Mouse (Mus musculus): ENCODE results near the gene Zcchc4. TPM values are rescaled to one million over a fixed set of nuclear protein-coding genes. Genes with fewer than 3 reads are reported as not detected.

The Zcchc4 gene
- polyA plus RNA-seq, 1 experiment from 2014 or later: 10.9 TPM

GRCm38 (mm10) chr5:52799274-52799985, 24.2 kb downstream of the Zcchc4 start:
- Histone ChIP-seq H3K4me2 (no peak overlapping the region), H3K4me3 (no peak overlapping the region), H3K27me3 (replicated peaks) (no peaks in the 10 kb centered on the region), H3K27ac (replicated peaks) (no peak overlapping the region), H3K4me1 (no peaks in the 10 kb centered on the region), H3K36me3 (peaks cover 68% of the 10 kb centered on the region), H3K9ac (no peak overlapping the region), H3K9me3 (no peaks in the 10 kb centered on the region)
- no peak for ATAC-seq (ENCODE audit: extremely low read depth, insufficient number of reproducible peaks, low FRiP score, low TSS enrichment)
- 87% methylated on average over 12 of the region's 12 CpGs for WGBS

- Histone ChIP-seq H3K4me2 (no peak overlapping the region), H3K27me3 (replicated peaks) (no peaks in the 10 kb centered on the region), H3K36me3 (peaks cover 57% of the 10 kb centered on the region), H3K27ac (replicated peaks) (no peak overlapping the region), H3K9ac (no peak overlapping the region), H3K9me3 (no peaks in the 10 kb centered on the region), H3K4me3 (no peak overlapping the region), H3K4me1 (peaks cover 18% of the 10 kb centered on the region)
- WGBS: 65% methylated on average over 4 of the region's 4 CpGs
- ATAC-seq (ENCODE audit: extremely low read depth, insufficient number of reproducible peaks, low FRiP score, low TSS enrichment): no peak
These were observed 30.6 kb downstream of the Zcchc4 start for GRCm38 (mm10) chr5:52805801-52806200.

- H3K36me3 ChIP-seq: peaks cover 61% of the 10 kb centered on the region
- no peak overlapping the region for H3K27ac ChIP-seq (replicated peaks)
- 0 out of 2 replicates have a peak overlapping the region, but pooled peaks have one; percentile 12 for H3K9ac ChIP-seq
- no peak for ATAC-seq (ENCODE audit: extremely low read depth, insufficient number of reproducible peaks, low FRiP score, low TSS enrichment)
- no peak overlapping the region for H3K4me3 ChIP-seq
- peaks cover 18% of the 10 kb centered on the region for H3K4me1 ChIP-seq
- H3K4me2 ChIP-seq: peak overlapping the region; percentile 0; the same call in 1 of the 2 replicates
- no peaks in the 10 kb centered on the region for H3K9me3 ChIP-seq
- no peaks in the 10 kb centered on the region for H3K27me3 ChIP-seq (replicated peaks)
- WGBS: 49% methylated on average over 8 of the region's 8 CpGs
These were observed 31.1 kb downstream of the Zcchc4 start for GRCm38 (mm10) chr5:52806349-52806748.

- H3K27me3 ChIP-seq (replicated peaks): no peaks in the 10 kb centered on the region
- H3K4me2 ChIP-seq: peak overlapping the region; percentile 0; the same call in 1 of the 2 replicates
- ATAC-seq (ENCODE audit: extremely low read depth, insufficient number of reproducible peaks, low FRiP score, low TSS enrichment): no peak
- no peak overlapping the region for H3K27ac ChIP-seq (replicated peaks)
- no peak overlapping the region for H3K4me3 ChIP-seq
- no peaks in the 10 kb centered on the region for H3K9me3 ChIP-seq
- peaks cover 18% of the 10 kb centered on the region for H3K4me1 ChIP-seq
- H3K9ac ChIP-seq: no peak overlapping the region
- 73% methylated on average over 7 of the region's 7 CpGs for WGBS
- peaks cover 63% of the 10 kb centered on the region for H3K36me3 ChIP-seq
These were observed 31.8 kb downstream of the Zcchc4 start for GRCm38 (mm10) chr5:52807030-52807429.

- peaks cover 18% of the 10 kb centered on the region for H3K4me1 ChIP-seq
- H3K27ac ChIP-seq (replicated peaks): no peak overlapping the region
- H3K9me3 ChIP-seq: no peaks in the 10 kb centered on the region
- no peak overlapping the region for H3K9ac ChIP-seq
- WGBS: 97% methylated on average over 6 of the region's 6 CpGs
- peaks cover 68% of the 10 kb centered on the region for H3K36me3 ChIP-seq
- ATAC-seq (ENCODE audit: extremely low read depth, insufficient number of reproducible peaks, low FRiP score, low TSS enrichment): no peak
- H3K27me3 ChIP-seq (replicated peaks): no peaks in the 10 kb centered on the region
- H3K4me3 ChIP-seq: no peak overlapping the region
- no peak overlapping the region for H3K4me2 ChIP-seq
These were observed 35.2 kb downstream of the Zcchc4 start for GRCm38 (mm10) chr5:52810446-52810845.

GRCm38 (mm10) chr5:52811056-52811455, 35.8 kb downstream of the Zcchc4 start:
- Histone ChIP-seq H3K27ac (replicated peaks) (no peak overlapping the region), H3K4me1 (peaks cover 12% of the 10 kb centered on the region), H3K4me3 (no peak overlapping the region), H3K27me3 (replicated peaks) (no peaks in the 10 kb centered on the region), H3K4me2 (no peak overlapping the region), H3K36me3 (peaks cover 75% of the 10 kb centered on the region), H3K9me3 (no peaks in the 10 kb centered on the region), H3K9ac (no peak overlapping the region)
- no peak for ATAC-seq (ENCODE audit: extremely low read depth, insufficient number of reproducible peaks, low FRiP score, low TSS enrichment)
- WGBS: 89% methylated on average over 14 of the region's 14 CpGs

GRCm38 (mm10) chr5:52812456-52812855, 37.2 kb downstream of the Zcchc4 start:
- no peak for ATAC-seq (ENCODE audit: extremely low read depth, insufficient number of reproducible peaks, low FRiP score, low TSS enrichment)
- Histone ChIP-seq H3K4me1 (no peaks in the 10 kb centered on the region), H3K9me3 (no peaks in the 10 kb centered on the region), H3K9ac (no peak overlapping the region), H3K4me3 (no peak overlapping the region), H3K4me2 (no peak overlapping the region), H3K36me3 (peaks cover 81% of the 10 kb centered on the region), H3K27ac (replicated peaks) (no peak overlapping the region), H3K27me3 (replicated peaks) (no peaks in the 10 kb centered on the region)
- WGBS: 90% methylated on average over 10 of the region's 10 CpGs

- no peak overlapping the region for H3K4me2 ChIP-seq
- no peak overlapping the region for H3K27ac ChIP-seq (replicated peaks)
- no peaks in the 10 kb centered on the region for H3K9me3 ChIP-seq
- peaks cover 73% of the 10 kb centered on the region for H3K36me3 ChIP-seq
- no peaks in the 10 kb centered on the region for H3K27me3 ChIP-seq (replicated peaks)
- ATAC-seq (ENCODE audit: extremely low read depth, insufficient number of reproducible peaks, low FRiP score, low TSS enrichment): no peak
- H3K4me1 ChIP-seq: no peaks in the 10 kb centered on the region
- 86% methylated on average over 7 of the region's 7 CpGs for WGBS
- no peak overlapping the region for H3K4me3 ChIP-seq
- H3K9ac ChIP-seq: no peak overlapping the region
These were observed 38.1 kb downstream of the Zcchc4 start for GRCm38 (mm10) chr5:52813312-52813711.

GRCm38 (mm10) chr5:52818676-52819075, 43.5 kb downstream of the Zcchc4 start:
- no peak for ATAC-seq (ENCODE audit: extremely low read depth, insufficient number of reproducible peaks, low FRiP score, low TSS enrichment)
- 88% methylated on average over 7 of the region's 7 CpGs for WGBS
- no peak overlapping the region for H3K9ac ChIP-seq

GRCm38 (mm10) chr5:52821691-52822090, 46.5 kb downstream of the Zcchc4 start:
- peaks cover 52% of the 10 kb centered on the region for H3K36me3 ChIP-seq
- no peak overlapping the region for H3K9ac ChIP-seq
- no peak overlapping the region for H3K4me3 ChIP-seq
- H3K9me3 ChIP-seq: no peaks in the 10 kb centered on the region
- H3K27ac ChIP-seq (replicated peaks): no peak overlapping the region
- ATAC-seq (ENCODE audit: extremely low read depth, insufficient number of reproducible peaks, low FRiP score, low TSS enrichment): no peak
- 34% methylated on average over 3 of the region's 3 CpGs for WGBS
- H3K27me3 ChIP-seq (replicated peaks): no peaks in the 10 kb centered on the region
- H3K4me2 ChIP-seq: no peak overlapping the region
- no peaks in the 10 kb centered on the region for H3K4me1 ChIP-seq

More at GRCm38 (mm10) chr5:52818676-52819075, 43.5 kb downstream of the Zcchc4 start:
- Histone ChIP-seq H3K27ac (replicated peaks) (no peak overlapping the region), H3K27me3 (replicated peaks) (no peaks in the 10 kb centered on the region), H3K36me3 (peaks cover 70% of the 10 kb centered on the region), H3K4me2 (no peak overlapping the region), H3K4me3 (no peak overlapping the region), H3K9me3 (no peaks in the 10 kb centered on the region), H3K4me1 (no peaks in the 10 kb centered on the region)

- Histone ChIP-seq H3K27me3 (replicated peaks) (no peaks in the 10 kb centered on the region), H3K9me3 (no peaks in the 10 kb centered on the region), H3K4me3 (no peak overlapping the region), H3K9ac (no peak overlapping the region), H3K36me3 (peaks cover 31% of the 10 kb centered on the region), H3K27ac (replicated peaks) (no peak overlapping the region), H3K4me1 (peaks cover 3% of the 10 kb centered on the region), H3K4me2 (no peak overlapping the region)
- no peak for ATAC-seq (ENCODE audit: extremely low read depth, insufficient number of reproducible peaks, low FRiP score, low TSS enrichment)
- 82% methylated on average over 4 of the region's 4 CpGs for WGBS
These were observed 52.7 kb downstream of the Zcchc4 start for GRCm38 (mm10) chr5:52827923-52828322.

- Histone ChIP-seq H3K4me1 (peaks cover 27% of the 10 kb centered on the region), H3K4me2 (peak overlapping the region; percentile 89), H3K9me3 (no peaks in the 10 kb centered on the region), H3K4me3 (peak overlapping the region; percentile 89), H3K27me3 (replicated peaks) (no peaks in the 10 kb centered on the region), H3K27ac (replicated peaks) (peak overlapping the region; percentile 94), H3K9ac (peak overlapping the region; percentile 79), H3K36me3 (peaks cover 35% of the 10 kb centered on the region)
- ATAC-seq (ENCODE audit: extremely low read depth, insufficient number of reproducible peaks, low FRiP score, low TSS enrichment): no peak
These were observed 57.8 kb downstream of the Zcchc4 start for GRCm38 (mm10) chr5:52833005-52833404.
